Mouse (Mus musculus) induced T-regulatory cell, adult 2 months (primary cell): Measurements from ENCODE around the gene Fam166b.

Experiments used
- DNase-seq: peaks from one replicate; pipeline ENCODE4 v3.0.0-alpha.2; 2012; ENCODE audit warnings: low read depth

Fam166b gene

DNA sequence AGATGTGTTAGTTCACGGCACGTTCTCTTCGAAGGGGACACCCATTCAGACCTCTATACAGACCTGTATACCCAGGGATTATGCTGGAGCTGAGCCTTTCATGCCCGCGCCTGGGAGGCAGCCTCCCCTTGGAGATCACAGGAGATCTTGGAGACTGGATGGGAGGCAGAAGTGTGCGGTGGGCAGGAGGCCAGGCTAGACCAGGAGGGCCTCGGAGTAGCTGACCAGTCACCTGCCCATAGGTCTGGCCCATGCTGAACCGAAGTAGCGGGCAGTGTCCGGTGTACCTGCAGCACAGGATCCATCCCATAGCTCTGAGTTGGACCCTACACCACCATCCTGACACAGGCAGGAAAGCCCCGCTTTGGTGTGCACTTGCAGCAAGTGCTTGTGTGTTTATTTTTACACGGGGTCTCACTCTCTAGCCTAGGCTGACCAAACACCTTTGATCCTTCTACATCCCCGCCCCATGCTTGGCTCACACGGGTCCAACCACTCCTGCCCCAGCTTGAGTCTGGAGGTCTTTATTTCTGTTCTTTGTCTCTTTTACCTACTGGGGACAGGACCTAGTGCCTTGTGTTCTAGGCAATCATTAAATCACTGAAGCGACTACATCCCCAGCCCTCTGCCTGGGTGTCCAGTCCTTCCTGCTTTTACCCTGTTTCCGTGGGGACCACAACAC is 613 bp downstream of the Fam166b start:
- DNase-seq, result no peak

- peak; percentile 81 for DNase-seq
These were observed 1.3 kb downstream of the Fam166b start for GRCm38 (mm10) chr4:43427501-43428179.

GRCm38 (mm10) chr4:43426487-43426886 is 2.4 kb downstream of the Fam166b start:
- DNase-seq, result no peak

GRCm38 (mm10) chr4:43425648-43426380 is 3.1 kb downstream of the Fam166b start:
- DNase-seq, result peak; percentile 51

GRCm38 (mm10) chr4:43425197-43425596 is 3.7 kb downstream of the Fam166b start:
- no peak for DNase-seq

DNA sequence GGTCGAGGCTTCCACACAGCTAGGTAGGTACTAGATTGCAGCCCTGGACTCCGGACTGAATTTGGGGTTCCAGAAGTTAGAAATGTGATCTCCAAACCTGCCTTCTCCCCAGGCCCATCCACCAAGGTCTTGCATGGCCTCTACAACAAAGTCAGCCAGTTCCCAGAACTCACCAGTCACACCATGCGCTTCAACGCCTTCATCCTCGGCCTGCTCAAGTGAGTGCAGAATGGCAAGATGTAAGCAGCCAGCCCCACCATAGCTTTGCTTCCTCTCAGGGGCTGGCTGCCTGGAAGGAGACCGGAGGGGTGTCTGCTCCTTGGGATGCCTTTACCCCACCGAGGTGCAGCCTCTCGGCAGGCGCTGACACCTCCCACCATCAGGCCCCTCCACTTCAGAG is 4.9 kb downstream of the Fam166b start:
- DNase-seq, result no peak

DNA sequence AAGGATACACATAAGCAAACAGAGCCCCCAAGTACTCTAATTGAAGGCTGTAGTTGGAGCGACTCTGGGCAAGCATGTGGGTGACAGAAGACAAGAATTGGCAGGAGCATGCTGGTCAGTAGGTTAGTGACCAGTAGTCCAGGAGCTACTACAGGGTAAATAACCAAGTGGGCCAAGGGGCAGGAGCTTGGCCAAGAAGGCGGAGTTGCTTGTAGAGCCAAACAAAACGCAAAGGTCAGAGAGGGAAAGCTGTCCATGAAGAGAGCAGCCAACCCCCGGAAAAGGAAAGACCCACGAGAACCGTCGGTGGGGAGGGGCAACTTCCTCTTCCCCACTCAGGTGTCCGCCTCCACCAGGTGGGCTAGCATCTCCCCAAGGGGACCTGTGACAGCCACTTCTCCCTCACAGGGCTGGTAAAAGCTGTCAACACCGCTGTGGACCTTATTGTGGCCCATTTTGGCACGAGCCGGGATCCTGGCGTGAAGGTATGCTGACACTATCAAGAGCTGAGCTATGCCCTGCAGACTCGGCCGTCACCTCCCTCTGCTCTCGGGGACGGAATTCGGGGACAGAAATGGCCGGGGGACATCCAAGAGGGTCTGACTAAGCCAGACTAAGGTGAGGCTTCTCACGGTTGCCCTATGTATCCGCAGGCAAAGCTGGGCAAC is 5.5 kb downstream of the Fam166b start:
- DNase-seq, result no peak

- no peak for DNase-seq
These were observed 7.2 kb downstream of the Fam166b start for GRCm38 (mm10) chr4:43421632-43422240.

- DNase-seq, result peak; percentile 87
These were observed 8.6 kb downstream of the Fam166b start for GRCm38 (mm10) chr4:43420305-43420704.

GRCm38 (mm10) chr4:43419801-43420281 is 9.1 kb downstream of the Fam166b start:
- no peak for DNase-seq

DNA sequence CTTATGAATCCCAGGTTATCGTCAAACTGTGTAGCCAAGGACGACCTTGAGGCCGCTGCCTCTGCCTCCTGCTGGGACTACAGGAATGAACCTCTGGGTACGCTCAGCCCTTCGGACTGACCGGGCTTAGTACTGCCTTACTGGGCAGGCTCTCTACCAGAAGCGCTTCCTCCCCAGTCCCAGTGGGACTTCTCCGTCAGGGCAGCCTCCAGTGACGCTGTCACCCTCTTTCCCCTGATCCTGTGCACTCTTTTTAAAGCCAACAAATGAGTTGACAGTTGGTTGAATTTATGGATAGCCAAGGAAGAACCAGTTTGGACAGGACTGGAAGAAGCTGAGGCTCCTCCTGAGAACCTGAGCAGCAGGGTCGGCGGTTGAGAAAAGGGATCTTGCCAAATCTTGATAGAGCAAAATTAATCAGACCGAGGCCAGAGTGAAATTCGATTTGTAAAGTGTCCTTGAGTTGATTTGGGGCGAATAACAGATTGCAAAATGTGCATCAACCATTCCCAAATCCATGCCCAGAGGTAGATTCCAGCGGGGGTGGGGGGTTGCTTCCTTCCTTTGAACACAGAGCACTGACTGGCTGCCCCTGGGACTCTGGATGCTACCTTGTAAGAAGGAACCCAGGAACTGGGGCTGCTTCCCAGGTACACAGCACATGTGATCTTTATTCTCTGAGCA is 9.8 kb downstream of the Fam166b start:
- no peak for DNase-seq

- no peak for DNase-seq
These were observed 10.5 kb downstream of the Fam166b start for GRCm38 (mm10) chr4:43418450-43418849.

- DNase-seq, result no peak
These were observed 11.5 kb downstream of the Fam166b start for GRCm38 (mm10) chr4:43417269-43418062.

DNA sequence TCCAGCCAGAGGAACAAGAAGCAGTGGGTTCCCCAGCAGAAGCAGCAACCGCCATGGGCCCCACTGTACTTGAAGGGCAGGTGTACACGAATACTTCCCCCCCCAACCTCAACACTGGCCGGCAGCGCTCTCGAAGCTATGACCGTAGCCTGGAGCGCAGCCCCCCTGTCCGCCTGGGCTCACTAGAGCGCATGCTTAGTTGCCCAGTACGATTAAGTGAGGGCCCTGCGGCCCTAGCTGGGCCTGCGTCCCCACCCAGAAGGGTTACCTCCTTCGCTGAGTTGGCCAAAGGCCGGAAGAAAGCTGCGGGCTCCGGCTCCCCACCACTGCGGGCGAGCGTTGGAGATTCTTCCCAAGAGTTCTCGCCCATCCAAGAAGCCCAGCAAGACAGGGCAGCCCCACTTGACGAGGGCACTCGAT is 12.9 kb downstream of the Fam166b start:
- no peak for DNase-seq

DNA sequence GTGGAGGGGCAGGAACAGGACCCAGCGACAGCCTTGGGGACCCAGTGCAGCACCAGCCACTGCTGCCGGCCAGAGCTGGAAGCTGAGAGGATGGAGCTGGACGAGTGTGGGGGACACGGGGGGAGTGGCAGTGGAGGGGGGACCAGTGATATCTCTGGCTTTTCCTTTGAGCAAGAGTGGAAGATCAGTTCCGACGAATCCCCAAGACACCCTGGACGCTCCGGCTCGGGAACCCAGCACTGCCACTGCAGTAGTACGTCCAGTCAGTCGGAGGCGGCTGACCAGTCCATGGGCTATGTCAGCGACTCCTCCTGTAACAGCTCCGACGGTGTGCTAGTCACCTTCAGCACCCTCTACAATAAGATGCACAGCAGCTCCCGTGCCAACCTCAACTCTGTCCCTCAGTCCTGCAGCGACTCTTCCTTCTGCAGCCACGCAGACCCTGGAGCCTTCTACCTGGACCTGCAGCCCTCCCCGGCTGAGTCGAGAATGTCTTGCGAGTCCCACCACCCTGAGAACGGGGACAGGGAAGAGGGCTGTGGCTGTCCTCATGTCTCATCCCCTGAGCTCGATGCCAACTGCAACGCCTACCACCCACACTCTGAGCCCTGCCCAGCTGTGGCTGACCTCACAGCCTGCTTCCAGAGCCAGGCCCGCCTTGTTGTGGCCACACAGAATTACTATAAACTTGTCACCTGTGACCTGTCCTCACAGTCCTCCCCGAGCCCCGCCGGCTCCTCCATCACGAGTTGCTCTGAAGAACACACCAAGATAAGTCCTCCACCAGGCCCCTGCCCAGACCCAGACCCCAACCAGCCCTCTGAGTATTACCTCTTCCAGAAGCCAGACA is 13.5 kb downstream of the Fam166b start:
- DNase-seq, result no peak

GRCm38 (mm10) chr4:43414761-43415160 is 14.2 kb downstream of the Fam166b start:
- DNase-seq, result no peak

DNA sequence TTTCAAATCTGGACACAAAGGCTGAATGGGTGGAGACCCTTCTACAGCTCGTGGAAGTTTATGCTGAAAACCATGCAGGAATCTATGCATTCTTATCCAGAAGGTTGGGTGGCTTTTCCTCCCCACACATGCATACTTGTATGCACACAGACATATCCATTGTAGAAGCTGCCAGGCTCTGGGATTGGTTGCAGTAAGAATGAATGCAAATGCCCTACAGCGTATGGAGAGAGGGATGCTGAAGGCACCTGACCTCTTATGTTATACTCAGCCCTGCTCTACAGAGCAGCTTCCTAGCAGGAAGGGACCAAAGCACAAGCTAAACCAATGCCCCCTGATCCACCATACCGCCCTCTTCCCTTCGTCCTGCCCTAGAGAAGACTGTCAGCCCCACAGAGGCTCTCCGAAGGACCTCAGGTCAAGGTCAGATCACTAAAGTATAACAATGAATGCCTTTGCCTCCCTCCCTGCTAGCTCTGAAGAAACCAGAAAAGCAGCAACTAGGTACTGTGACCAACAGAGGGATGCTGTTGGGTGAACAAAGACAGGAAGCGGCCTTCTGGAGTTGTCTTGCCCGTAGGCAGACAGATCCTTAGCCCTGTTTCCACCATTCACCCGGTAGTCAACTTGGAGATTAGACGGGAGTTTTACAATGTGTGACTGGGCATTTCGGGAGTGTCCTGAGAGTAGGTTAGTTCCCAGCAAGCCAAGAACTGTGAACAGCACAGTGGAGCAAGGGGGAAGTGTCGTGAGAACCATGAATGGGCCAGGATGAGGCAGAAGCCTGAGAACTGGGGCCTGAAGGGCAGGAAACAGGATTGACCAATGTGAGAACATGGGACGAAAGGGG is 21.6 kb downstream of the Fam166b start:
- DNase-seq, result no peak

GRCm38 (mm10) chr4:43406162-43406971 is 22.6 kb downstream of the Fam166b start:
- DNase-seq, result no peak
